Mouse (Mus musculus) cerebellum, postnatal 36 days (tissue): Measurements from ENCODE around the gene Mad1l1.
A peak's percentile ranks its signal among the peaks of the same experiment; 100 is the strongest.

Source experiments
- DNase-seq, 2 experiments: peaks; one replicate each; pipeline ENCODE4 v3.0.0; 2021 to 2022; ENCODE audit warnings: mixed read lengths in 2 of 2

Gene Mad1l1

DNA sequence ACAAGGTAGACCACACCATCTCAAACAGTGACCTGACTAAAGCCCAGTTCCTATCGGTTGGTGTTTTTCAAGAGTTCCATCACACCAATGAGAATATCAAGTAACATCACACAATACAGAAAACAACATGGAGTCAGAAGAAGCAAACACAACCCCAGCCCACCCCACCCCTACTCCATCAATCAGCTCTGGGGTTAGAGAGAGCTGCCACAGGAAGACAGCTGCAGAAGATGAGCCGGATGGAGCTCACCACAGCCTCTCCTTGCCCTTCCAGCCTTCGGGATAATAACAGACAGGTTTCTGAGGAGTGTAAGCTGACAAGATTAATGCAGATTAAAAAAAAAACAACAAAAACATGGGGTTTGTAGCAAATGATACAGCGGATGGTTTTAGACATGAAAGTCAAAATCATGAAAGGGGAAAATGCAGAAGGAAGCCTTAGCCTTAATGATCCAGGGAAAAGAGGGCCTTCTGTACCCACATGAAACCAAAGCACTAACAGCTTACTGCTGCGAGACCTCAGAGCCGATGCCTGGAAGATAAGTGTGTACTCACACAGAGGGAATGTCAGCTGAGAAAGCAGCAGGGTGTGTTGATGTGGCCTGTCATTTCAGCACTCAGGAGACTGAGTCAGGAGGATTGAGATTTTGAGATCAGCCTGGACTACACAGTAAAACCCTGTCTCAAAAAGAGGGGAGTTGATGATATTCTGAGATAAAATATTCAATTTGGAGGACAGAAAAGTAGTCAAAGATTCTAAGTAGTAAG lies 110.8 kb downstream of the Mad1l1 start:
- no peak for DNase-seq

DNA sequence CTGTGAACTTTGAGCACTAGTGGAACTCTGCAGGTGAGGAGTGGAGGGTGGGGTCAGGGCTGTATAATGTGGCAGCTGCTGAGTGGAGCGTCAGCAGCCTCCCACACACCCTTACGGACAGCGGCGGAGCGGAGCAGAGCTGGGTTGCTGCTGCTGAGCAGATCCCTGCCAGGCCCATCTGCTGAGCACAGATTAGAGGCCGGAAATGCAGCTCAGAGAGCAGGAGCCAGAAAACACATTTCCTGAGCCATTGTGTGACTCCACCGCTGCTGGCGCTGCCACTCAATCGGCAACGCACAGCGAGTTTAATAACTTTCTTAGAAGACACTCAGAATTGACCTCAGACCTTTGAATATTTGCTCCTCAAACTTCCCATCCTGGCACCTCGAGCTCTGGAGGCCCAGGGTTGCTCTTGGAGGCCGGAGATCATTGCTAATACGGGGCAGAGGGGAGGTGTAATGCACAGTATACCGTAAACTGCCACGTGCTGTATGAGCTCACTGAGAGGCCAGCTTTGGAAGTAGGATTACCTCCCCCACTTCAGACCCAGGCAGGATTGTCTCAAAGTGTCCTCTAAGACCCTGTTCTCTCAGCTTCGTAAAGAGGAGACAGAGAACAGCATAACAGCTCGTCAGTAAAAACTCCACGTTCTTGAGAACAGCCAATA lies 112.5 kb downstream of the Mad1l1 start:
- DNase-seq = no peak

DNA sequence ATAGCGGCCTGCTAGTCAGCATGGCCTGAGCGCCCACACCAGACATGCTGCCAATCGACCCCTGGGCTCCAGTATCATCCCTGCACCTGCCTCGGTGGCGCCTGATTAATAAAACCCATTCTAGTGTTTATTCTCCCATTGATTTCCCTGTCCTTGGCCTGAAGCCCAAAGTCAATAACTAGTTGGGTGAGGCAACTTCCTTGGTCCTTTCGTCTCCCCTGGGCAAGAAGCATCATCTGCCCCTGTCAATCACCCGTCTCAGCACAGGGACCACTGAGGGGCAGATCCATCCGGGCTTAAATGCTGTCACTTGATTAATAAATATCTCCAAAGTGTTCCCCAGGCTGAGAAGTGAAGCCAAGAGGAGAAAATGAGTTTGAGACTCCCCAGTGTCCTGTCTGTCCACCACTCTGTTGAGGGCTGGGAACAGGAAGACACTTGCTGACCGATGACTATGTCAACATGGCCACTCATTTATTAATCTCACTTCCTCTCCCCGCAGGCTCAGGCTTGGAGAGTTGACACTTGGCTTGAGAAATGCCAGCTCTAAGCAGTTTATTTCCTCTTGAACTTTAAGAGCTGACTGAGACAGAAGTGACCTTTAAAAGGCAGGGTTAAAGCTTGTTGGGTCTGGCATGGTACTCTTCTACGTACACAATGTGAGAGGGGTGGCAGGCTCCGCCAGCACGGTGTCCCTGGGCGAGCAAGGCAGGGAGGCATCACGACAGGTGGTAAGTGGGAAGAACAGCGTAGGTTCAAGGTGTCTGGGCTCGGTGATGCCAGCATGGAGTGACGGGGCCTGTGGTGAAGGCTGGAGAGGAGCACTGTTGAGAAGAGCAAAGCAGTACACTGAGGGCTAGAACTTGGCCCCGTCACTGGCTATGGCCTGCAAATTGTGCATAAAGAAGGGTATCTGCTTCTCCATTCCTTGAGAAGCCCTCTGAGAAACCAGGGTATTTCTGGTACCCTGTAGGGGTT lies 114.3 kb downstream of the Mad1l1 start:
- DNase-seq = no peak

DNA sequence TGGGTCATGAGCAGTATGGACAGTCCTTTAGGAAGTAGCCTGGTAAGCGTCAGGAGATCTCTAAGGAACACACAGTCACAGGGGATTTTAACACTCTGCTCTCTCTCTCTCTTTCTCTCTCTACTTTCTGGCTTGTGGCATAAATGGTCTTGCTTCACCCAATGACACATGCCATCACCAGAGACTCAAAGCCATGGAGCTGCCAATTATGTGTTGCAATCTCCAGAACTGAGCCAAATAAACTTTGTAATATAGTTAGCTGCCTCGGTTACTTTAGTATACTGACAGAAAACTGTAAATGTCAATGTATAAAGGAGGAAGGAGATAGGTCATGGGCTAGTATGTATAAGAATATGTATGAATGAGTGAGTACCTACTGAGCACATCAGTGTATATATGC lies 115.4 kb downstream of the Mad1l1 start:
- no peak for DNase-seq

DNA sequence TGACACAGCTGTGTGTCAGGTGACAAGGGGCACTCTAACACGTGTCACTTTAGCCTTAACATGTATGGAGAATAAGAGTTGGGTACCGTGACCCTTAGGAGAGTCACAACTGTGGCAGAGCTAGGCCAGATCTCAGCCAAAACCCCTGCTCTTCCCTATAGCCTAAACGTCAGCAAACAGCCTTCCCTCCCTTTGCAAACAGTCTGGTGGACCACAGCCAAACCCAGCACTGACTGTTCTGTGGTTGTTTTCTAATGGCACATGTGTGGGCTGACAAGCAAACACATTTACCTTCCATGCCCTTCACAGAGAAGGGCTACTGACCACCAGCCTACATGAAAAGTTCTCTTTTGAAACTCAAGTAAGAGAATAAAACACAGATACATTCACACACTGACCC lies 116.9 kb downstream of the Mad1l1 start:
- no peak for DNase-seq

DNA sequence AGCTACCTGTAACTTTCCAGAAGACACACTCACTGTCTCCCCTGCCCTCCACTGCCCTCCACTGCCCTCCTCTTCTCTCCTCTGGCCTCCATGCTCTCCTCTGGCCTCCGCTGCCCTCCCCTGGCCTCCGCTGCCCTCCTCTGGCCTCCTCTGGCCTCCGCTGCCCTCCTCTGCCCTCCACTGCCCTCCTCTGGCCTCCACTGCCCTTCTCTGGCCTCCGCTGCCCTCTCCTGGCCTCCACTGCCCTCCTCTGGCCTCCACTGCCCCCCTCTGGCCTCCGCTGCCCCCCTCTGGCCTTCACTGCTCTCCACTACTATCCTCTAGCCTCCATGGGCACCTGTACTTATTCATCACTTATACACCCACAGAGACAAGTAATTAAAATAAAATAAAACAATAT lies 117.3 kb downstream of the Mad1l1 start:
- no peak for DNase-seq

DNA sequence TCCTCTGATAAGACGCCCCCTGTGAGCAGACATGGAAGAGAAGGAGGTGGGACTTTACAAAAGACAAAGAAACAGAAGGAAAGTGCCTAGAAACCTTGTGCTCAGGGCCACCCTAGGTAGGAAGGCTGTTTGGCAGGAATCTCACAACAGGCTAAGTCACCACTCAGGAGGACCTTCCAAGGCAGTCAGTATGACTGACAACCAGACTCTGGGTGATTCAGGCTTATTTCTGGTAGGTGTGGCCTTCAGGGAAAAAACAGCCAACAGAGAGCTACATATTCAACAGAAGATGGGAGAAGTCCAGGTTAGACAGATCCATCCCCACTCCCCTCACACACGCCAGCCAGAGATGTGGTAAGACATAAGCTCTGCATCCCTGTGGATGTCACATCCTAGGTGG lies 118.9 kb downstream of the Mad1l1 start:
- DNase-seq = no peak

DNA sequence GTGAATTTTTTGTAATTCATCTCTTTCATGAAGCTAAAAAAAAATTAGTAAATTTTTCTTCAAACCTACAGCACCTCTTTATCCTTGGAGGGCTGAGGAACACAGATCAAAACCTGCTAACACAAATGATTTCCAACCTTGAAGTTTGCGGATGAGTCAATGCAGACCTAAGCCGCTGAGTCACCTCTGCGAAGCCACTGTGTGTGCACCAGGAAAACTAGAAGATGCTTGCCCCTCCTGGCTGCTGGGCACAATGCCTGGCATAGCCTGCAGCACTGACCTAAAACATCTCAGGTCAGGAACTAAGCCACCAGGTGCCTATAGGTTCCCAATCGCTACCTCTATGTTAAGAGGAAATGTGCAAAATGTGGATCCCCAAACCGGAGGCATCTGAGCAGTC lies 119.8 kb downstream of the Mad1l1 start:
- no peak for DNase-seq

DNA sequence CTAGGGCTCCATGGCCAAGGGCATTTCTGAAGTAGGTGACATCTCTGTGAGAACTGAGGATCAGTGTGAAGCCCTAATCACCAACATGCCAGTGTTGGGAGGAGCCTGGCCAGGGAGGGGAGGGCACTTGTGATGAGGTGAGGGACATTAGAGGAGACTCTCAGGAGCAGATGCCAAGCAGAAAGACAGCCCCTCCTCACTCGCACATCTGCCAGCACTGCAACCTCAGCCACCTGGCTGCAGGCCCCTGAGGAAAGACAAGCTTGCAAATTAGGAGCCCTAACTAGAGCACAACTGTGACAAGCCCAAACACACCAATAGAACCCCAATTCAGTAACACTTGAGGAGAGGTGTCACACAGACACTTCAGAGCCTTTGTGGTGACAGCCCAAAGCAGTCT lies 120.2 kb downstream of the Mad1l1 start:
- no peak for DNase-seq

DNA sequence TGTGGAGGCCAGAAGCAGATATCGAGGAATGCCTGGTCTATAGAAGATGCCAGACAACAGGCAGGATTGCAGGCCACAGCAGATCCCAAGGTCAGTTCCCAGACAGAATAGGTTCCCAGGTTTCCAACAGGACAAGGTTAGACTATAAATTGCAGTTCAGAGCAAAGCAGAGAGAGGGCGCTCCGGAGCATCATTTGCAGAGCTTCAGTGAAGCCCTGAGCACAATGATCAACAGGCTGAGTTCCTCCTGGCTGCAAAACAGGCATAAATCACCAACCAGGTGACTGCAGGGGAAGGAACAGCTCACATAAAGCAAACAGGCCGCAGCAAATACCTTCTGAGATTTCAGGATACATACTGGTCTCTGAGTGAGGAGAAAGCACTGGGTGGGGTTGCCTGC lies 123.6 kb downstream of the Mad1l1 start:
- DNase-seq = peak; percentile 73 to 78

DNA sequence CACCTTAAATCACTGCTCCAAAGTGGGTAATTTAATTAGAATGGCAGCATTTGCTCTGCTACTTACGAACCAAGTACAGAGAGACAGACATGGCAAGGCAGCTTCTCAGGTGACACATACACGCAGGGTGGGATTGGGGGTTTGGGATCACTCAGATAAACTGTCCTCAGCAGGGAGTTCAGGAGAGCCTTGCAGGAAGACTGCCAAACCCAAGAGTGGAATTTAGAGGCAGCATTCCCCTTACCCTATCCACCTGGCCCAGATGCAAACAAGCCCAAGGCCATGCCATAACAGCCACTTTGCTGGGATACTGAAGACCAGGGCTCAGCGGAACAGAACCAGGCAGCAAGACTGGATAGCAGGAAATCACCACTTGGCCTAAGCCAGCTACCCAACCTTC lies 124.9 kb downstream of the Mad1l1 start:
- no peak for DNase-seq

DNA sequence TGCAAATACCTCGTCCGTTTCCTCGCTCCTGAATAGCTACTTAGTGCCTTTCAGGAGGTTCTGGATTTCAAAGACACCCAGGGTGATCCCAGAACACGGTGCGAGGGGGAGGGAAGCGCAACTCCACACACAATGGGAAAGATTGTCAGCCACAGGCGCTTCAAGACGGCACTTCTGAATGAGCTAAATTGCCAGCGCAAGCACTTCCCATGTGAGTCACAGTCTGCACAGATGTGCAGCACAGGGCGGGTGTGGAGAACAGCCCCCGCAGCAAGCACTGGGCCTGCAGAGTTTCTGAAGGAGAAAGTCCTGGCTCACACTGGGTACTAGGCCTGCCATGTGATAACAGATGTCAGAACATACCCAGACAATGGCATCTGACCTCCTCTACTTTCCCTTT lies 127.2 kb downstream of the Mad1l1 start:
- DNase-seq = no peak

DNA sequence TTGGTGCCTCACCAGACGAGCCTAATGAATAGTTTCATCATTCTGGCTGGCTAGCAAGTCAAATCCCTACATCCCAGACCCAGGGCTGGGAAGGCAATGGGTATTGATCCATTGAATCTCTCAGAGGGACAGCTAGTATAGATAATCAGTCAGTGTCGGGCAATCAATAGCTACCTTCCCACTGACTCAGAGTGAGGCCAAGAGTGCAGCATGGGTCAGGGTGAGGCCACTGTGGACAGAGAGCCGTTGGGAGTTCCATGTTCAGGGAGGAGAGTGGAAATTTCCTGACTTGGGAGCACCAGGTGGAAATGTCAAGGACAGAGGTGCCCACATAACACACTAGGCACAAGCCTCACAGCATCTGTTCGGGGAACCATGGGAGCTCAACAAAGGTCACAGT lies 129.8 kb downstream of the Mad1l1 start:
- DNase-seq = no peak

DNA sequence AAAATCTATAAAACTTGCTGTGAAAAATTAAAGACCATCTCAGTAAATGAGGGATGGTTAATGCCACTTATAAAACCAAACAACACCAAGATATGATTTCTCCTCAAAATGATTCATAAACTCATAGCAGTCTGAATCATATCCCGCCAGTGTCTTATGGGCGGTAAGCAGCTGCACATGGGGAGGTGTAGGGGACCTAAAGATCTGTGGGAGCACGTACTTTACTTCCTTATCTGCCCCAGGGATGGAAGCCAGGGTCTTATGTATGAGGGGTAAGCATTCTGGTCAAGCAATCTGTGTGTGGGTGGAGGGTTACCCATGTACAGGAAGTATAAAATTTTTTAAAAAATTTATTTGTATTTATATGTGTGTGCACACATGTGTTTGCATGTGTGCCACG lies 135.0 kb downstream of the Mad1l1 start:
- DNase-seq = no peak

DNA sequence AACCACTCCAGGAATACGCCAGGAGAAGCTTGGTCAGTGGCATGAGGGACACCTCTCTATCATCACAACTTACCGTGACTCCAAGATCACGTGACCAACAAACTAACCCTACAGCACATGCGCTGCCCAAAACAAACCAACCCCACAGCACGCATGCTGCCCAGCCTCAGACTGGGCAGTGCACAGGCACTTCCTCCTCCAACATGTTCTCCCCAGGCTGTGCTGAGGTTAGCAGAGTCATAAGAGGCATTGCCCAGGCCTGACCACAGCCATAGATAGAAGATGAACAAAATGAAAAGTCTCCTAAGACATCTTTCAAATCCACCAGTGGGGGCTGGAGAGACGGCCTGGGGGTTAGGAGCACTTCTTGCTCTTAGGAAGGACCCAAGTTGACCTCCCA lies 135.6 kb downstream of the Mad1l1 start:
- DNase-seq = no peak

DNA sequence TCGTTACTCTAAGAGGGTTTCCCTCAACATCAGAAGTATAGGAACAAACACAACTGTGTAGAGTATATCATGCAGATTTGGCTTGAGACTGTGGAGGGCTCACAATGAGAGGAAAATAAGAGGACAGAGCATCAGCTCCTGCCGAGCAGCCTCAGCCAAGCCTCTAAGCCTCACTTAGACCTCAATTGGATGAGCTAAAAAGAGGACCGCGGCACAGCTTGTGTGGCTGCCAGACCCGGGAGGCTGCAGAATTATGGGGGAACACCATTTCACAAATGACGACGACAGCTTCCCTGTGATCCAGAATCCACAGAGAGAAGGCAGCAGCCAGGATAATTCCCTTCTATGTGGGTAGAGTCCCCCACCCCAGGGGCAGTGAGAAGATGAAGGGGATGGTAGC lies 138.0 kb downstream of the Mad1l1 start:
- no peak for DNase-seq

DNA sequence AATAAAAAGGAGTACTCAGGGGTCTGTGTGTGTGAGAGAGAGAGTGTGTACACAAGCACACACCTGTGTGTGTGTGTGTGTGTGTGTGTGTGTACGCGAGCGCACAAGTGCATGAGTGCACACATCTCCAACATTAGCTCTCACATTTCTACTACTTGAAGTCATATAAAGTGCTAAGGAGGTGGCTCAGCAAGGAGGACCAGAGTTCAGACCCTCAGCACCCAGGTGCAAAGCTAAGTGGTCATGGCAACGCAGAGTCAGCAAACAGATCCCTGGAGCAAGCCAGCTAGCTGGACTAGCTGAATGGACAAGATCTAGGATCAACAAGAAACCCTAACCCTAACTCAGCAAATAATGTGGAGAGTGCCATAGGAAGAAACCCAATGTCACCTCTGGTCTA lies 139.0 kb downstream of the Mad1l1 start:
- DNase-seq = no peak

DNA sequence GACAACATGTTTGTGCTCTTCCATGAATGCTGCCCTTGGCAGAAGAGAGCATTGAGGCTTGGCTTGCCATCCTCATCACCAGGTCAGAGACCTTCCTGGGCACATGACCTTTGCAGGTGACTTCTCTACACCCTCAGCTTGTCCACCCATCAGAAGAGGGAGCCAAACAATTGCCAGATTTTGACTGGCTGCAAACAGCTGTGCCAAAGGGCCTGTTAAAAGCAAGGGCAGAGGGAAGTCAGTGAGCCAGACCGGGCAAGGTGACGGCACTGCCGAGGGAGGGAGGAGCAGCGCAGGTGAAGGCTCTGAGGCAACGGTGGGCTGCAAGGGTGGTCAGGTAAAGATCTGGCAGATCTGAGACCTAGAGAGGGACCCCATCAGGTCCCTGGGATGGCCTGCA lies 141.3 kb downstream of the Mad1l1 start:
- DNase-seq = no peak

DNA sequence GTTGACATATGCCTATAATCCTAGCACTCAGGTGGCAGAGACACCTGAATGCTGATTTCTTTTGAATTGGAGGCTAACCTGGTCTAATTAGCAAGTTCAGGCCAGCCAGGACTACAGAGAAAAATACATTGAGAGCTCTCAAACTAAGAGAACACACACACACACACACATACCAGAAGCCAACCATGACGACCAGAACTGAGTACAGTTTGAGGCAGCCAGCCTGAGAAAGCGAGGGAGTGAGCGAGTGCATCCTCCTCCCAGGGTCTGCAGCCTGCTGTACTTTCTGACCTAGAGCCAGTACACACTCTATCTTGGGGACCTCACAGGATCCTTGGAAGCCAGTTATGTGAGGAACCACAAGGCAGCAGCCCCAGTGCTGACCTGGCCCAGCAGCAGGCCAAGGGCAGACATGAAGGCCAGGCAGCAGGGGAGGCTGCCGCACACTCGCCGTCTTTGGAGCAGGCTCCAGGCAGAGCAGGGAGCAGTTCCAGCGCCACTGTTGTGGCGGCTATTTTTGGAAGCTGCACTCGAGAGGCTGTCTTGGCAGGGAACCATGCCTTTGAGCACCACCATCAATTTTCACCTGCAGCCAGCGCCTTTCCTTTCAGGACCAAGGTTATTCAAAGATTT lies 143.2 kb downstream of the Mad1l1 start:
- DNase-seq = peak; percentile 50 to 51

DNA sequence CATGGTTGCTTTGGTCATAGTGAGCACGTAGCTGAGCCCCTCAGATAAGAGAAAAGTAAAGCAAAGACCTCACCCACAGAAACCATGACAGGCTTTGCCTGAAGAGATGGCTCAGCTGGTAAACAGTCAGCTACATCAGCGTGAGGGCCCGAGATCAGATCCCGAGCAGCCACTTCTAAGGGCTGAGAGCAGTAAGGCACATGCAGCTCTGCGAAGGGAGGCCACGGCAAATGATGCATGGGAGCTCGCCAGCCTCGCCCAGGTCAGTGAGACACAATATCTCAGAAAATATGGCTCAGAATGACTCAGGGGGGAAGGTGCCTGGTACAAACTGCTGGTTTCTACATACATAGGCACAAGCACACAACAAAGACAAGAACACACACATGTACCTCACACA lies 143.8 kb downstream of the Mad1l1 start:
- no peak for DNase-seq

DNA sequence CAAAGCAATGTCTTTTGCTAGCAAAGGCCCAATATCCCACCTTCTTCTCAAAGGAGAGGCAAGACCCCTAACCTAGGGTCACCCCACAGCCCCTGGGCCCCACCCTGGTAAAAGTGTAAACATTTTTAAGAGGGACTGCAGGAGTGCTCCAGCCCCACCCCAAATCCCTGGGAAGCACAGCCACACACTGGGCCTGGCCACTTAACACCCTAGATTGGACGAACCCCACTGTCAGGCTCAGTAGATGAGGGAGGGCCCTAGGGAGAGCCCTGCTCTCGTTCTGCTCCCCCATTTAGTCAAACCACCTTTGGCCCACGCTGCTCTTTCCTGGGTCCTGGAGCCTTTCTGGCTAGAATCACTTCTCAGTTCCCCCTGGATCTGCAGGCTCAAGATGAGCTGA lies 145.0 kb downstream of the Mad1l1 start:
- no peak for DNase-seq

DNA sequence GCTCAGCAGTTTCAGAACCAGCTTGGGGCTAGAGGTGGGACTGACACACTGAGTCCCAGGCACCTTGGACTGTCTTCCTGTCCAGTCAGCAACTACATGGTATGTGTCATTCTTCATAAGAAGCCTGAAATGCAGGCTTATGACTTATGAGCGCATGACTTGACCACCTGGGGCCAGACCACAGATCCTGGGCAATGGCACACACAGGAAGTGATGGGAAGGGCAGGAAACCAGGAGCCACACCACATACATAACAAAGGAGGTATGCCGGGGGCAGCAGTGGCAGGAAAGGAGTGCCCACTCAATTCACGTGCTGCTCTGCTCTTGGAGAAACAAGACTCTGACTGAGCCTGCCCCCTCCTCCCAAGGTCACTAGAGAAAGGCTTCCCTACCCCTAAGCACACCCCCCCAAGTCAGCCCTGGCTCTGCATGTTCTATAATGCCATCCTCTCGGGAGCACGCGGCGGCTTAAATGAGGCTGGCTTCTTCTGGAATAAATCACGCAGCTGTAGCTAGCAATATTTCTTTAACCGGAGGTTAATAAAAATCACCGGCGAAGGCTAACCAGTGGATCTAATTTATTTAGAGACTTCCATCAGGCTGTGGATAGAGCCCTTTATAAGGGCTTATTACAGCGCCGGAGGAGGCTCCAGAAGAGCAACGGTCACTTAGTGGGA lies 146.4 kb downstream of the Mad1l1 start:
- no peak for DNase-seq

DNA sequence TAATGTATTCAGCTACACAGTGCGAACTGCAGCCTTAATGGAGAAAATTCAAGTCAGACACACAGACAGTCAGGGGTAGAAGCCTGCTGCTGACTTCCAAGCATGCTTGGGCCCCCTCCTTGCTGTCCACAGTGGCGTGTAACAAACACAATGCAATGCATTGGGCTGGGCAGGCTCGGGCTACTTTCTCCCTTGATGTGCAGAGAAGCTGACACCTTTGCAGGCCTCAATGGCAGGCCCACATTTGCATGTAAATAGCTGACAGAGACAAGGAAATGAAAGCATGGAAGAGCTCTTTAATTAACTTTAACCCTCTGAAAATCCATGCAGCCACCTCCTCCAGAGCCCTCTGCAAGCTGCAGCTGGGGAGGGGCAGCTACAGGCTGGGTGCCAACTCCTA lies 147.3 kb downstream of the Mad1l1 start:
- no peak for DNase-seq
